Mouse (Mus musculus) bone marrow, adult 2 months (tissue): ENCODE measurements around the gene Olfm1.

Experiments
- CTCF ChIP-seq: fragments of 200-500 bp; IDR thresholded peaks from 2 replicates; pipeline ENCODE4 v1.5.1; 2011; ENCODE audit warnings: low read length, control low read depth; ENCODE audit not compliant: control insufficient read depth, insufficient read depth
- POLR2A ChIP-seq: fragments of 200-500 bp; IDR thresholded peaks from 2 replicates; pipeline ENCODE4 v1.6.1; 2011; ENCODE audit warnings: low read depth, mild to moderate bottlenecking, control low read depth, low read length, borderline replicate concordance; ENCODE audit not compliant: control insufficient read depth

DNA sequence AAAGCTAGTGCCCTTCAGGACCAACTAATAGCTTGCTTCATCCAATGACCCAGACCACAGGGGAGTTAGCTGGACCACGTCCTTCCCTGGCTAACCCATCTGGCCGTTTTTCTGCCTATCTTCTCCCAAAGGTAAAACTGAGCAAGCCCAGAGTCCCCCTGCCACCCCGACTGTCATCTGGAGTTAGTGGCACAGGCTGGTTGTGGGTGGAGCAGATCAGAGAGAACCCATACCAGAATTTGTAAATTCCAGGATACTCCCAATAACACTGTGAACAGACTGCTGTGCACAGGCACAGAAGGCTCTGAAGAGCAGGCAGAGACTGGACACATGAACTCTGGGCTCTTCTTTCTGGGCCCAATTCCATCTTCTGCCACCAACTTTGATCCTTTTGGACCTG is 82.6 kb downstream of the Olfm1 start:
- TF ChIP-seq CTCF = no peak
- TF ChIP-seq POLR2A = no peak
